Mouse (Mus musculus): Measurements from ENCODE around the gene Castor2. TPM values are rescaled to one million over a fixed set of nuclear protein-coding genes. Genes with fewer than 3 reads are reported as not detected.

Castor2 gene
- 2.3 and 3.4 TPM in 2 replicates for polyA plus RNA-seq (2015; fragmentation: Nextera tagmentation; extraction: Ambion mirVana)

DNA sequence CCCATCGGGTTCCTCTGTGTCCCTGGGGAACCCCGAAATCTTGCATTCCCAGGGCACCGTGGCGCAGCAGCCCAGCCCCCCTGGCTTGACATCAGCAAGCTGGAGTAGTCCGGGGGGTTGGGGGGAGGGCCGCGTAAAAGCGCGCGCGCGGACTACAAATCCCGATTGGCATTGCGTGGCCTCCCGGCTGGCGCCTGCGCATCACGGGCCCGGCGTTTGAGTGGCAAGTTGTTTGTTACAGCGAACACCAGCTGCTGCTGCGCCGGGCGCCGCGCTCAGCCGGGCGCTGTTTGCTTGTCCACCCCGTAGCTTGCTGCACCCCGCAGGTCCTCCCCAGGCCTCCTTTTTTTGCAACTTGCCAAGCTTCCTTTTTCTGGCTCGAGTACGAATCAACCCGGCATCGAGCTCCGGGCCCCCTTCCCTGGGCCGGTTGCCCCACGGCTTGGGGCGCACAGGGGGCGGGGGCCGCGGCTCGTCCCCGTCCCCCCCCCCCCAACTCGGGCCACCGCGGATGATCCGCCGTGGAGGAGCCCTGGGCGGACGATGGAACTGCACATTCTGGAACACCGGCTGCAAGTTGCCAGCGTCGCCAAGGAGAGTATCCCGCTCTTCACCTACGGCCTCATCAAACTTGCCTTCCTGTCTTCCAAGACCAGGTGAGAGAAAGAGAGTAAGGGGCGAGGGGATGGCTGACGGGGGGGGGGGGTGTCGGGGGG, at the start of gene Castor2:
Gene Castor2, plus strand, starts transcription at position 216 of the 716 bp plus-strand sequence.
- peak; percentile 94 for DNase-seq (ENCODE audit: low spot score)

DNA sequence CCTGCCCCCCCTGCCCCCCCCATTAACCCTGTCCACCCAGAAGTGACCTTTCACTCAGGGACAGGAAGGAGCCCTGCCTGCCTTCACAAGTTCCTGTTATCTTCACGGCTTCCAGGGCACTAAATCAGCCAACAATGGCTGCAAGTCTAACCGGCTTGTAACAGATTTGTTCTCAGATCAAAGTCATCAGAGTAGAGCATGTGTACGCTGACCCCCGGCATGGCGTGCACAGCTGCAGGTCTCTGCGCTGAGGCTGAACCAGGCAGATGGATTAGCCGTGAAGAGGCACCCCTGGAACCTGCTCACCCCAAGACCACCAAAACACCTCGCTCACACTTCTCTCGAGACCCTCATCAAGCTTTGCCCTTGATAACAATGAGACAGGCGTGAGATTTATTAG, 48.8 kb upstream of the Castor2 start:
- DNase-seq (ENCODE audit: low spot score): no peak

DNA sequence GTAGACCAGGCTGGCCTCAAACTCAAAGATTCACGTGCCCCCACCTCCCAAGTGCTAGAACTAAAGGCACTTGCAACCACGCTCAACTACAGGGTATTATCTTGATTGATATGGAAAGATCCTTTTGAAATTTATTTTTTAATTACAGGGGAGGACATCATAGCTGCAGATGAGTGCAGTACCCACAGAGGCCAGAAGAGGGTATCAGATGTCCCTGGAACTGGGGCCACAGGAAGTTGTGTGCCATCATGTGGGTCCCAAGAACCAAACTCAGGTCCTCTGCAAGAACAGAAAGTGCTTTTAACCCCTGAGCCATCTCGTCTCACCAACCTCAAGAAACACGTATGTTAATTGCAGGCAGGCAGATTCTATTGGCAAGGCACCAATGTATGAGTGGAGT, 46.9 kb upstream of the Castor2 start:
- no peak for DNase-seq (ENCODE audit: low spot score)

DNA sequence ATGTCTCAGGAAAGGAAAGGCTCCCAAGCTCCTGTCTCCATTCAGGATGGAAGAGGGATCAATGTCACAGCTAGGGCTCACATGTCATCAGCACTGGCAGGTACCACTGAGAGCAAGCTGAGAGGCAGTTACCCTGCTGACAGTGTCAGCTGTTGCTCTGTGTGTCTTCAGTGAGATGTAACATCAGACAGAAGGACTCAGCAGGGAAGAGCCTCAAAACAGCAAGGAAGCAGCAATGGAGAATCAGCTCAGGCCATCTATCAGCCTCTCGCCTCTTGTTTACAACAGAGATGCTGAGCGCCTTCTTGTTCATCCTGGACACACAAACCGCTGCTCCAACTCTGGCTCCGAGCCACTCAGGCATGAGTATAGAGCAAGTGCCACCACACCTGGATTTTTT, 45.0 kb upstream of the Castor2 start:
- DNase-seq (ENCODE audit: low spot score): no peak

DNA sequence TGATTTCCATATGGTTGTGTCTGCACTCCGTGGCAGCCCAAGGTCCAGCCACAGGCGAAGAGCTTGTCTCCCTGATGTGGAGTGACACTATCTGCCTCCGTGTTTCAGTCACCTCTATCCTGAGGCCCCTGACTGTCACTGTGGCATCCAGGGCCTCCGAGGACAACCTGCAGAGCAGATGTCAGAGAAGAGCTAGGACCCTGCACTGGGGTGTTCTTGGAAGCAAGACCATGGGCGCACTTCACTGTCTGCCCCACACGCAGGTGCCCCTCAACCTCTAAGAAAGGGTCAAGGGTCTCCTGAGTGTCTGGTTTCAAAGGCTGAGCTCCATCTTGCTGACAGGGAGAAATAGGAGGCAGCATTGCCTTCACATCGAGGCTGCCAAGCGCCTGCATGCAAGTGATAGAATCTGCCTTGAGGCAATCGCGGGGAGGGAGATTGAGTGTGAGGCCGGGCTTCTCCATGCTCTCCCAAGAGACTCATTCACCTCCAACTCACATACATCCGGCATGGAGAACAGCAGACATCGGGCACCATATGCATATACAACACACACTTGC, 40.6 kb upstream of the Castor2 start:
- DNase-seq (ENCODE audit: low spot score): no peak

DNA sequence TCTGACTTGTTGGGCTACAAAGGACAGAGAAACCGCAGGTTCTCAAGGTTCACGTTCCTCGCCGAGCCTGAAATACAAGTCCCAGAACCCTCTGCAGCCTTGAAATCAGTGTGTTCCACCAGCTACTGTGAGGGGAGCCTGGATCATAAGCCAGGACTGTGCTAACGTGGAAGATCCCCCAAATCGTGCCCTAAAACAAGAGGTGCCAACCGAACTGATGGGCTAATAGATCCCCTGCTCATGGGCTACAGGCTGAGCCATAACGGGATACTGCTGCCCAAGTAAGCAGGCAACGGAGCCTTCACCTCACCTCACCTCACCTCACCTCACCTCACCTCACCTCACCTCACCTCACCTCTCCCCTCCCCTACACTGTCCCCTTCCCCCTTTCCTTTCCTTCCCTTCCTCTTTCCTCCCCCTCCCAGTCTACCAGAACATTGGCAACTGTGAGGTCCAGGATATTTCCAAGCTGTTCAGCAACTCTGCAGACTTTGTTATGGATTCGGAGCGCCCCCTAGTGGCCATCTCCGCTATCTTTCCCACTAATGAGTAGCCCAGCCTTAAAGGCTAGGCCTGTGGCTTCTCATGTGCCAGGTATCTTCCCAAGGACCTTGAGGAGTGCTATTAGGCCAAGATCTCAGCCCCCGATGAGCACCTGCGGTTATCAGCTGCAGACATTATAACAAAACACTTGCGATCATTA, 36.0 kb upstream of the Castor2 start:
- DNase-seq (ENCODE audit: low spot score): peak; percentile 39

DNA sequence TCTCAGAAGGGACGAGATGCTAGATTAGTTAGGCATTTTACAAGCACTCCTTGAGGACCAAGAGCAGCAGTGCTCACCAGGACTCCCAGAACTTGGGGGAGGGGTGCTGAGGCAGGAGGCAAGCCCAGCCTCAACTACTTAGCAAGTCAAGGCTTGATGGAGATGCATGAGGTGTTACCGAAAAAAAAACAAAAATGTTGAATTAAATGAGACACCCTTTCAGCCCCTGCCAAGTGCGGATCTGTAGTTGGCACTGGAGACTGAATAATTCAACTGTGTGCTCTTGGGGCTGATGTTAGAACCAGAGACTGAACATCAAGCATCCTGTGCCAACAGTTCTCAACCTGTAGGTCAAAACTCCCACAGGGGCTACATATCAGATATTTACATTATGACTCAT, 33.2 kb upstream of the Castor2 start:
- no peak for DNase-seq (ENCODE audit: low spot score)

DNA sequence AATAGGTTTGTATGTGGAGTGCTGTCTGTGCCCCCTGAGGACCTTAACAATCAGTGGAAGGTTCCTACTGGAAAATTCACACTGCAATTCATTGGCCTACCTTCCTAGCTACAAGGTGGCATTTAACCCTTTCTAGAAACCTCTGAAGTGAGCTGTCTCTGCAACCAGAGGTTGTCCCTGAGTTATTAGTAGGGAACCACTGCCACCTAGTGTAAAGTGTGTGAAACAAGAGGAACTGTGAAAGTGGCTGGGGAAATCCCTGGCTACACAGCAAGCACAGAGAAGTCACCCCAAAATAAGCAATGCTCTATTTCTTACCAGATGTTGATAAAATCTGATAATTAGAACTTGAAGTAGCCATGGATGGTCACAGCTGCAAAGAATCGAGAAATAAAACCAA, 31.6 kb upstream of the Castor2 start:
- DNase-seq (ENCODE audit: low spot score): peak; percentile 17

DNA sequence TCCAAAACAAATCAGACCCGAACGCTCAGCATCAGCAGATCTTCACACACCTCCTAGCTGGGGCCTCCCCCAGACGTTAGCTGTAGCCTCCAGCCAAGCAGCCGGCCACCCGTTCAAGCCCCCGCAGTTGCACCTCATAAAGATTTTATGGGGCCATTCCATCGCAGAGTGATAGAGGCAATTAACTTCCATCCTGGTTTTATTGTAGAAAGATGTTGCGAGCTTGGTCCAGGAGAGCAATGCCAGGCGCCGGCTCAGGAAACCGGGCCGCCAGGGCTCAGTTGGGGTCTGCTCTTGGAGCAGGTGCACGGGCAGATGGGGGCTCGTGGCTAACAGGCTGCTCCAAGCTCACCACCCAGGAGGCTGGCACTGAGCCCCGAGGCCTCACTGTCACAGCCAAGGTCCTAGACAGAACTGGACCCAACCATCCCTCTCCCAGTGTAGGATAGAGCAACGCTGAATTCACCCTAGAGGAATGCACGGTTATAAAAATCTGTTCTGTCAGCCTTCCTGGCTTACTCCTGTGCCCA, 25.9 kb upstream of the Castor2 start:
- no peak for DNase-seq (ENCODE audit: low spot score)

DNA sequence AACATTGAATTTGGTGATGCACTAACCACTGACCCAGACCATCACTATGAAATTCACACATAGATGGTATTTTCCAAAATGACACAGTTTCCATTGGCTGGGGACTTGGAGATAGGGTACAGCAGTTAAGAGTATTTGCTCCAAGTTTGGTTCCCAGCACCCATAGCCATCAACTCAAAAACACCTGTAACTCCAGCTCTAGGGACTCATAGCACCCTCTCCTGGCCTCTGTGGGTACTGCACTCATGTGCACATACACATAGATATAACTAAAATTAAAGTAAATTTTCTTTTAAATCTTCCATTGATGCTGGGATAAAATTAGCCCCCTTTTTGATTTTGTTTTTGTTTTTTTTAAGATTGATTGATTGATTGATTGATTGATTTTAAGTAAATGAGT, 25.1 kb upstream of the Castor2 start:
- DNase-seq (ENCODE audit: low spot score): no peak

DNA sequence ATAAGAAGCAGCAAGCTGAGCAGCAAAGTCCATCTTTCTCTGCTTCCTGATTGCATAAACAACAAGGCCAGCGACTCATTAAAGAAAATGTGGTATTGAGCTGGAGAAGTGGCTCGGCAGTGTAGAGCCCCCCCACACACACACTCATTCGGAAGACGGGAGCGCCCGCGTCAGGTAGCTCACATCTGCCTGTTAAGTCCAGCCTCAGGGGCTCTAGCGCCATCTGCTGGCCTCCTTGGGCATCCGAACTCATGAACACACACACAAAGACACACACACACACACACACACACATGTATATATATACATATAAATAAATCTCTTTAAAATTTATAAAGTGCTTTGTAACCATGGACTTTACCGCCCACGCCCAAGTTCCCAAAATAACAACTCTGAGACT, 23.3 kb upstream of the Castor2 start:
- no peak for DNase-seq (ENCODE audit: low spot score)

DNA sequence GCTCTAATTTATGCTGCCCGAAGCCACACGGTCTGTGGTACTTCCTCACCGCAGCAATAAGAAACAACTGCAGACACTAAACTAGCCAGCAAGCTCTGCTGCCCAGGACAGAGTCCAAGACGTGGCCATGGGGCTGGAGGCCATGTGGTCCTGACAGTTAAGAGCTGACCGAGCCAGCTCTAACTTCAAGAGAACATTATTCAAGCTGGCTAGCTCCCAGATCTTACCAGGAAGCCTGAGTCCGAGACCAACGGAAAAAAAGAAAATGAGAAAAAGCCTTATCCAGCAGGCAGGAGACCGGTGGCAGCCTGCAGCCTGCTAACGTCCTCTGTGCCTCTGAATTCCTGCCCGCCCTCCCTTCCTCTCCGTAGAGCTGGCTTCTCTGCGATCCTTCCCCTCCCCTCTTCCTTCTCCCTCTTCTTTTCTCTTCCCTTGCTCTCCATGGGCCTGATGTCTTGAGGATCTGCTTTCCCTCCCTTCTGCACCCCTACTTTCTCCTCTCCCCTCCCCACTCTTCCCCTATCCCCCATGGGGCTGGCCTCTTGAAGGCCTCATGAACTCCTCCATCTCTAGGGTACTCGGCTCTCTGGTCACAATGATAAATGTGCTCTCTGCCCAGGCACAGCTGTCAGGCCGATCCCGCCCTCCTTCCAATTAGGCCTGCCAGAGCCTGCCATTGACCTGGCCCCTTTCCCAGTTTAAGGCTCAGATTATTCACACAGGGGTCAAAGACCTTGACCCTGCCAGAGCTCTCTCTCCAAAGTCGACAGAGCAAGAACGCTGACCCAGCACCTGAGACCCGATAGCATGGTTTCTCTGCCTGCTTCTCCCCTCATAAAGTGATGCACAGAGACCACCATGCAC, 18.6 kb upstream of the Castor2 start:
- no peak for DNase-seq (ENCODE audit: low spot score)

DNA sequence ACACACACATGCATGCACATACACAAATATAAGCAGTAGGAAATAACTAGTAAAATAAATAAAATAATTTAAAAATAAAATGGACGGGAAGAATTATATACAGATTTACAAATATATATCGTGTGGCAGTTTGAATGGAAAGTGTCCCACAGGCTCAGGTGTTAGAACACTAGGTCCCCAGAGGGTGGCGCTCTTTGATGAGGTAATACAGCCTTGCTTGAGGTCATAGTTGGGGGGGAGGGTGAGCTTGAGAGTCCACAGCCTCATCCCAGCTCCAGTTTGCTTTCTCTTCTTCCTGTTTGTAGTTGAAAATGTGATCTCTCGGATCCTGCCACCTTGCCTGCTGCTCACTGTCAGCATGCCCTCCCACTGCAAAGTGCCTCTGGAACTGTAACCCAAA, 14.3 kb upstream of the Castor2 start:
- no peak for DNase-seq (ENCODE audit: low spot score)

DNA sequence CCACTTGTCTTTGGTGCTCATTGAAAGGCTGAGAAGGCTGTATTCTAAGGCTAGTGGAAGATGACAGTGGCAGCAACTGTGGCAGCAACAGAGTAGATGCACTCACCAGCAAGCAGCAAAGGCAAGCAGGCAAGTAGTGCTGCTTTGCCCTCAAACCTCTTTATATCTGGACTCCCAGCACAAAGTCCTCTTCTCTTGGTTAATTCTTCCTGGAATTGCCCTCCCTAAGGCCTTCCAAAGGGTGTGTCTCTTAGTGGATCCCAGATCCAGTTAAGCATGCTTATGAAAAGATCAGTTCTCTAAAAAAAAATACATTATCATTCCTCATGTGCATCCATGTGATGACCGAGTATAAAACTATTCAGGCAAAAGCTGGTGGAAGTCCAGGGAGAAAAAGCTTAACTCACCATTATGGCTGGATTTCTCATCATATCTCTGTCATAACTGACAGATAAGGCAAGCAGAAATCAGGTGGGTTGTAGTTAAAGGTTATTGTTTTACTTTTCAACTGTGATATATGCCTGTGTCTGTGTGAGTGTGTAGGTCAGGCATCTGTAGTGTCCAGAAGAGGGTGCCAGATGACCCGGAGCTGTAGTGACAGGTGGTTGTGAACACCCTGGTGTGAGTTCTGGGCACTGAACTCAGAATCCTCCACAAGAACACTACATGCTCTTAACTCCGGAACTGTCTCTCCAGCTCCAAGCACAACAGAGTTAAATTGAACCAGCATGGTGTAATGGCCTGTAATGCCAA, 13.4 kb upstream of the Castor2 start:
- no peak for DNase-seq (ENCODE audit: low spot score)

DNA sequence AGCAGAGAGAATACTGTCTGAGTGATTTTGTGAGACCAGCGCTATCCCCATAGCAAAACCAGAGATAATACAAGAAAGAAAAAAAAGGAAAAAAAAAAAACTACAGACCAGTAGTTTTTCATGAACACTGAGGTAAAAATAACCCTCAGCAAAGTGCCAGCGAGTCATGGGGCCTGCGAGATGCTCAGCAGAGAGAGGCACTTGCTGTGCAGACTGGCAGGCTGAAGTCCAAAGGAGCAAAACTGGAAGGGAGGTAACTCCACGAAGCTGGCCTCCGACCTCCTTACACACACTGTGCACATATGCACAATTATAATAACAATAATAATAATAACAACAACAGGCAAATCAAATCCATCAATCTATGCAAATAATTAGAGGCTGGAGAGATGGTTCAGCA, 12.3 kb upstream of the Castor2 start:
- no peak for DNase-seq (ENCODE audit: low spot score)

DNA sequence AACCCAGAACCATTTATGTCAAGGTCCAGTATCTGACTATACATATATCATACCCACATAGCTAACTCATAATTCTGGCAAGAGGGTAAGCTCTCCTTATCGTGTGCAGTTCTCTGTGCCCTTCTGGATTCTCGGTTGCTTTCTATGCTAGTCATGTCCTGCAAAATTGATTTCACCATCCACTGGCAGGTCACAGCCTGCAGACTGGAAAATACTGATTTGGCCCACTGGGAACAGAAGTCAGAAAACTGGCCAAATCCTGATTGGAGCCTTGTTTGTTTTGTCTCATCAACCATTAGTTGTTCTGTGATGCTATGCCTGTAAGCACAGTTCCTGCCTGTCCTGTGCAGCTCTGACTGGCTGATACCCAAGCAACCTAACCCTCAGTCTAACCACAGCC, 3.7 kb upstream of the Castor2 start:
- no peak for DNase-seq (ENCODE audit: low spot score)

DNA sequence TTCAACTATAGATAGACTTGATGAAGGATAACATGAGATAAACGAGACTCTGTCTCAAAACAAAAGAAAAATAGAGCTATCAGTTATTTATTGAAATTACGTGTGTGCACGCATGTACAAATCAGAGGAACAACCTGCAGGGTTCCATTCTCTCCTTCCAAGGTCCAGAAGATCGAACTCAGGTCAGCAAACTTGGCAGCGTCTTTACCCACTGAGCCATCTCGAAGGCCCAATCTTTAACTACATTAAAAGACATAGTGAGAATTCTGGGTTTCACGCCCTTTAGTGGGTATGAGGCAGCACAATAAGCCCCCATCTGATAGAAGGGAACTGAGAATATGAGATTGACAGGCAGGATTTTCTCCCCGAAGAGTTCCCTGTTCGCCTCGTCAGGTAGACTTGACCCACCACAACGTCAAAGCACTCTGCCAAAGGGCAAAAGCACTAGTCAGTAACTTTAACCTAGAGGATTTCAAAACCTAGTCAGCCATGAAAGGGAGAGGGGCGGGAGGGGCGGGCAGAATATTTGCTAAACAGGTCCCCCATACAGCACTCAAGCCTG, 1.1 kb upstream of the Castor2 start:
- no peak for DNase-seq (ENCODE audit: low spot score)

DNA sequence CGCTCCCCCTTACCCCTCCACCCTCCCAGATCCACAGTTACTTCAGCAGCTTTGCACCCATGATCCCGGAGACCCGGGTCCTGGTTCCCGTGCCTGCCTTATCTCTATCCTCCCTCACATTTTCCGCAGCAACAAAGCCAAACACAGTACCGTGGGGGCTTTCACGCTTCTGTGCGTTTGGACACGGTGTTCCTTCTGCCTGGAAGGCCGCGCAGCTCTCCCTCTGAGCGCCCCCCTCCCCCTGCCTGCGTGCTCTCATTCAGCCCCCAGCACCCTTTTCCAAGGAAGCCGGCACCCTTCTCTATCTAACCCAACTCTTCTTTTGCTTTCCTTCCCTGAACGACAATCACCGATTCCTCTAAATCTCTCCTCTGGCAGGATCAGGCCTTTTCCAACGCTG, 535 bp upstream of the Castor2 start:
- no peak for DNase-seq (ENCODE audit: low spot score)

DNA sequence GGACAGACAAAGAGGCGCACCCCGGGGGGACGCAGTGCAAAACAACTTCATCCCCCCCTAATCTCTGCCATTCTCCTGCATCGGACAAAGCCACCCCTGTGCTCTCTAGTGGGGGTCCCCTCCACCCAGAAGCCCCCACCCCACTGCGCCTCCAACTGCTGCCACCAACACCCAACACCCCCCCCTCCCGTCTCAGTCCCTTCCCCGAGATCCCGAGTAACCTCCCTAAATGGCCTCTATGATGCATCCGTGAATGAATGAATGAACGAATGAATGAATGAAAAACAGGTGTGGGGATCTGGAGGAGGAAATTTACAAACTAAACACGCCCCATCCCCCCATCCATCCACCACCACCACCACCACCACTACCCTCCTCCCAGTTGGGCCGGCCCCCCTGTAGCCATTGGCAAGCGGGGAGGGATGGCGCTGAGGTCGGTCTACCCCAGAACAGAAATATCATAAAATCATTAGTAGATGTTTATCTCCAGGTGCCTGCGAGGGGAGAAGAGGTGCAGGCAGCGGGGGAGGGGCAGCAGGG, 791 bp downstream of the Castor2 start:
- peak; percentile 28 for DNase-seq (ENCODE audit: low spot score)

DNA sequence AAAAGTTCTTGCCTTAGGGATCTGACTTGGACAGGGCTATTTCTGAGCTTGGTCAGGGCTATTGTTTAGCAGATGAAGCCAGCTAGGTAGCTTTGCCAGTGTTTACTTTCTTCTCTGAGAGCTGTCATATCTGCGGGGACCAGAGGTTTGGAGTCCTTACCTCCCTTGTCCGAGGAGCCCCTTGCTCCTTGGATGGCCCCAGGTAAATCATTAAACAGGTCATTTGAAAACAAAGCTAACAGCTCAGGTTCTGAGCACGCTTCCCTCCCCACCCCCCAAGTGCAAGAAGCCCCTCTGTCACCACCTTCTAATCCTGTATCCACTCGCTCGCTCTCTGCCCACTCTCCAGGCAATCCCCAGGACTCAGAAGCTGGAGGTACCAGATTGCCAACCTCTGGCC, 1.8 kb downstream of the Castor2 start:
- DNase-seq (ENCODE audit: low spot score): no peak
